Mouse (Mus musculus) hindbrain, embryonic 13.5 days (tissue): ENCODE data around the gene AC124502.3. TPM values are rescaled to one million over a fixed set of nuclear protein-coding genes. Genes with fewer than 3 reads are reported as not detected.
A peak's percentile ranks its signal among the peaks of the same experiment; 100 is the strongest.
"Not testable (repeated sequence)": the region's sequence is repeated elsewhere in the genome, so short reads cannot be mapped to it uniquely, and the experiment has no call there.

ENCODE experiments used
- ATAC-seq: fragments of 200-750 bp; cut with Nextera tagmentation; 2 replicates; pipeline ENCODE4 v1.8.0; 2017; ENCODE audit warnings: moderate TSS enrichment; ENCODE audit not compliant: low FRiP score
- H3K27ac ChIP-seq: fragments of 300-500 bp; sonication (generic); 2 replicates; pipeline ENCODE4 v1.5.1; 2015; ENCODE audit warnings: inconsistent platforms, mild to moderate bottlenecking, moderate library complexity
- H3K27me3 ChIP-seq: fragments of 300-500 bp; sonication (generic); 2 replicates; pipeline ENCODE4 v1.6.1; 2015; ENCODE audit warnings: mild to moderate bottlenecking, inconsistent platforms
- H3K36me3 ChIP-seq: fragments of 300-500 bp; sonication (generic); 2 replicates; pipeline ENCODE4 v1.6.1; 2015; ENCODE audit warnings: mild to moderate bottlenecking, inconsistent platforms
- H3K4me1 ChIP-seq: fragments of 300-500 bp; sonication (generic); replicated peaks from 2 replicates; pipeline ENCODE4 v1.6.1; 2015; ENCODE audit warnings: inconsistent platforms
- H3K4me2 ChIP-seq: fragments of 300-500 bp; sonication (generic); 2 replicates; pipeline ENCODE4 v1.6.1; 2015; ENCODE audit warnings: inconsistent platforms, mild to moderate bottlenecking, moderate library complexity
- H3K4me3 ChIP-seq: fragments of 300-500 bp; sonication (generic); 2 replicates; pipeline ENCODE4 v1.5.1; 2015; ENCODE audit warnings: mild to moderate bottlenecking, inconsistent platforms
- H3K9ac ChIP-seq: fragments of 300-500 bp; sonication (generic); 2 replicates; pipeline ENCODE4 v1.6.1; 2015; ENCODE audit warnings: mild to moderate bottlenecking, inconsistent platforms
- H3K9me3 ChIP-seq: fragments of 300-500 bp; sonication (generic); 2 replicates; pipeline ENCODE4 v1.6.1; 2016; ENCODE audit warnings: inconsistent platforms
- WGBS: fragments of 180-500 bp; shearing (Covaris S2); methylation state at CpG from one replicate; pipeline ENCODE4 v1.1.7; 2015; 5-methylcytosine and 5-hydroxymethylcytosine counted together
- polyA plus RNA-seq: library from polyadenylated mRNA; unstranded; fragments of >200 nt; fragmentation: Nextera tagmentation; extraction: Ambion mirVana; gene quantifications from 2 replicates; pipeline ENCODE4 v1.2.1, GENCODE M21; 2015

AC124502.3 gene
- polyA plus RNA-seq, 1 experiment from 2014 or later: 3.9 TPM

GRCm38 (mm10) chr19:5082005-5082404 lies 43.3 kb downstream of the AC124502.3 start:
- H3K36me3 ChIP-seq: no peaks in the 10 kb centered on the region; the same call in 1 of the 2 replicates
- no peak overlapping the region for H3K27ac ChIP-seq
- no peak overlapping the region for H3K4me3 ChIP-seq
- H3K27me3 ChIP-seq: peaks cover 75% of the 10 kb centered on the region
- ATAC-seq: no peak
- no peaks in the 10 kb centered on the region for H3K9me3 ChIP-seq
- no peak overlapping the region for H3K4me2 ChIP-seq
- H3K4me1 ChIP-seq: peaks cover 11% of the 10 kb centered on the region
- H3K9ac ChIP-seq: no peak overlapping the region
- WGBS: 66% methylated on average over 18 of the region's 18 CpGs

GRCm38 (mm10) chr19:5082596-5082995 lies 43.9 kb downstream of the AC124502.3 start:
- Histone ChIP-seq H3K27me3 (peaks cover 75% of the 10 kb centered on the region), H3K4me2 (no peak overlapping the region), H3K4me1 (peaks cover 17% of the 10 kb centered on the region), H3K27ac (no peak overlapping the region), H3K4me3 (no peak overlapping the region), H3K9me3 (no peaks in the 10 kb centered on the region), H3K36me3 (no peaks in the 10 kb centered on the region; the same call in 1 of the 2 replicates), H3K9ac (no peak overlapping the region)
- no peak for ATAC-seq
- WGBS: 70% methylated on average over 24 of the region's 24 CpGs

DNA sequence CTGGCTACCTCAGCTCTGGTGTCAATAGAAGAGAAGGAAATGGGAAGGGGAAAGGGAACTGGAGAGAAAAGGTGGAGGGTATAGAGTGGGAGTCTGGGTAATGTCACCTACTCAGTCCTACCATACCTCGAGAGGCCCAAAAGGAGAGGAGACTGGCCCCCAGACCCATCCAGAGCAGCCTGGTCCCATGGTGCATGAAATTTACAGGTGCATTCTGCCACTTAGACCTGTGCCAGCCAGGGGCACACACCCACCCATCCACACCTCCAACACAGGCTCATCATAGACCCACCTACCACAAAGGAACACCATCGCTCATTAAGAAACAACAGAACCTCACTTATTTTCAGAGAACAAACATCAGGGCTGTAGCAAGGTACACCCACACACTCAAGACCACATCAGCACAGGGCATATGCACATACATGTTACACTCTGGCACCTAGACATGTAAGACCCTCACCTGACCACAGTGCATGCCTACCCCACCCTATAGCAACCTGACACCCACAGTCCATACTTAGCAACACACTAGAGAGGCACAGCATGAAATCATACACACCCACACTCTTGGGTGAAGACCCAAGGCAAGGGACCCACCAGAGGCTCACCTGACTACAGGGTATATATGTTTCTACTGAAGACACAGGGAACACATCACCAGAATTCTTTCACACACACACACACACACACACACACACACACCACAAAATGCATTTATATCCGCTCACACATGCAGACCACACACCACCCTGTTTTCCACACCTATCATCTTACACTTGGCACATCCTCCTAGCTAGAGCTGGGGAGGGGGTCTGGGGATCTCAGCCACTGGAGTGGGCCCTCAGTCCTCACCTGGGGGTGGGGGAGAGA lies 45.5 kb downstream of the AC124502.3 start:
- no peaks in the 10 kb centered on the region for H3K9me3 ChIP-seq
- peak overlapping the region; percentile 75 for H3K9ac ChIP-seq
- ATAC-seq: no peak
- H3K36me3 ChIP-seq: no peaks in the 10 kb centered on the region; the same call in 1 of the 2 replicates
- peaks cover 26% of the 10 kb centered on the region for H3K4me1 ChIP-seq
- 69% methylated on average over 3 of the region's 3 CpGs for WGBS
- H3K27ac ChIP-seq: no peak overlapping the region
- peaks cover 71% of the 10 kb centered on the region for H3K27me3 ChIP-seq
- H3K4me2 ChIP-seq: peak overlapping the region; percentile 79
- peak overlapping the region; percentile 55 for H3K4me3 ChIP-seq

DNA sequence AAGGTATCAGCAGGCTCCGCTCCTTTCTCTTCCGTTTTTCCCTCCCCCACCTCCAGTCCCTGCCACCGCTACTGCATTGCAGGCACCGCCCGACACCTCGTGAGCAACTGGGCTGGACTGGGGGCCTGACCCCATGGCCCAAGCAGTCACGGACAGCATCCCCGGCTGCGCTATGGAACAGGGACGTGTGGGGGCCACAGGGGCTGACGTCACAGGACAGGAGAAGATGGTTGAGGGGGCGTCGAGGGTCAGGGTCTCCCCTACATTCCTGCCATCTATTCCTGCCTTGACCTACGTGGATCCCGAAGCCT lies 46.1 kb downstream of the AC124502.3 start:
- WGBS: 3% methylated on average over 15 of the region's 15 CpGs
- peak overlapping the region; percentile 79 for H3K4me2 ChIP-seq
- no peak for ATAC-seq
- peaks cover 4% of the 10 kb centered on the region; the same call in 1 of the 2 replicates for H3K36me3 ChIP-seq
- H3K4me3 ChIP-seq: peak overlapping the region; percentile 55
- H3K9me3 ChIP-seq: no peaks in the 10 kb centered on the region
- H3K9ac ChIP-seq: peak overlapping the region; percentile 75
- no peak overlapping the region for H3K27ac ChIP-seq
- H3K27me3 ChIP-seq: peaks cover 67% of the 10 kb centered on the region
- peaks cover 32% of the 10 kb centered on the region for H3K4me1 ChIP-seq

DNA sequence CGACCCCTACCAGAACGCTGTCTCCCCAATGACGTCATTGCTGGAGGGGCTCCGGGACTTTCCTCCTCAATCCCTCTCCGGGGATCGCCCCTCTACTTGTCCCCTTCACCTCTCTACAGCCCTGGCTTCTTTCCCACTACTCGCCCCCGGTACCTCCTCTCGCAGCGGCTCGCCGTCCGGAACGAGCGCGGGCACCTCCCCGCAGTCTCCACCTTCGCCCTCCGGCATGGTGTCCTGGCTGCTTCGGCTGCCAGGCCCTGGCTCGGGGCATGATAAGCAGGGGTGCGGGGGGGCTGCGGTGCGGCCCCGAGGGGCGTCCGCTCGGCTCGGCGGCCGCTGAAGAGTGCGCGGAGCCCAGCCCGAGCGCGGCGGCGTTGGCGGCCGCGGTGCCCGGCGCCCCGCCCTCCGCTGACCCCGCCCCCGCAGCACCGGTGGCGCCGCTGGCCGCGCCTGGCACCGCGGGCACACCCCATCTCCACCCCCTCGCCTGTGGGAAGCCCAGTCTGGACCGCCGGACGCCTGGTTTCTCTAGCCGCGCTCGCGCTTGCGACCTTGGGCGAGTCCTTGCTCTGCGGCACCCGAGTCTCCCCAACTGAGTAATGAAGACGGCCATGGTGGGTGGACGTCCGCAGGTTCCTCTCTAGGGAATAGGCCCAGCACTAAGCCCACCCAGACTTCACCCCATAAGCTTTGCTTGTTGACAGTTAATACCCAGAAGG lies 46.6 kb downstream of the AC124502.3 start, which contains the start of gene Tmem151a:
Tmem151a (minus strand) TSS at position 387 of the 719 bp plus-strand sequence.
- Histone ChIP-seq H3K4me2 (peak within 1 kb of the TSS; percentile 79), H3K9me3 (no peaks in the 10 kb centered on the region), H3K9ac (peak within 1 kb of the TSS; percentile 75), H3K36me3 (peaks cover 7% of the 10 kb centered on the region), H3K27ac (no peak within 1 kb of the TSS), H3K27me3 (peaks cover 62% of the 10 kb centered on the region), H3K4me3 (peak within 1 kb of the TSS; percentile 55), H3K4me1 (peaks cover 33% of the 10 kb centered on the region)
- ATAC-seq: no peak
- under 1% methylated on average over 57 of the region's 69 CpGs for WGBS

DNA sequence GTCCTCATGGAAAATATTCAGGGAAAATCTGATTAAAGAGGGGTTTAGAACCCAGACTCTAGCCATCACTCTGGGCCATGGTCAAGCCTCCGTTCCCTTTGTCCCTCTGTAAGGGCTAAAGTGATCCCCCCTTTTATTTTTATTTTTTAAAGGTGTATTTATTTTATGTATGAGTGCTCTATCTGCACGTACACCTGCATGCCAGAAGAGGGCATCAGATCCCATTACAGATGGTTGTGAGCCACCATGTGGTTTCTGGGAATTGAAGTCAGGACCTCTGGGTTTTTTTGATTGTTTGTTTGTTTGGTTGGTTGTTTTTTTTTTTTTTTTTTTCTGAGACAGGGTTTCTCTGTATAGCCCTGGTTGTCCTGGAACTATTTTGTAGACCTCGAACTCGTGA lies 47.8 kb downstream of the AC124502.3 start:
- not testable (repeated sequence) for H3K9ac ChIP-seq, H3K27ac ChIP-seq, H3K4me2 ChIP-seq, H3K4me3 ChIP-seq, ATAC-seq, H3K9me3 ChIP-seq
- WGBS: 51% methylated on average over 4 of the region's 4 CpGs
- H3K4me1 ChIP-seq: peaks cover 33% of the 10 kb centered on the region
- H3K36me3 ChIP-seq: peaks cover 18% of the 10 kb centered on the region
- peaks cover 50% of the 10 kb centered on the region for H3K27me3 ChIP-seq

DNA sequence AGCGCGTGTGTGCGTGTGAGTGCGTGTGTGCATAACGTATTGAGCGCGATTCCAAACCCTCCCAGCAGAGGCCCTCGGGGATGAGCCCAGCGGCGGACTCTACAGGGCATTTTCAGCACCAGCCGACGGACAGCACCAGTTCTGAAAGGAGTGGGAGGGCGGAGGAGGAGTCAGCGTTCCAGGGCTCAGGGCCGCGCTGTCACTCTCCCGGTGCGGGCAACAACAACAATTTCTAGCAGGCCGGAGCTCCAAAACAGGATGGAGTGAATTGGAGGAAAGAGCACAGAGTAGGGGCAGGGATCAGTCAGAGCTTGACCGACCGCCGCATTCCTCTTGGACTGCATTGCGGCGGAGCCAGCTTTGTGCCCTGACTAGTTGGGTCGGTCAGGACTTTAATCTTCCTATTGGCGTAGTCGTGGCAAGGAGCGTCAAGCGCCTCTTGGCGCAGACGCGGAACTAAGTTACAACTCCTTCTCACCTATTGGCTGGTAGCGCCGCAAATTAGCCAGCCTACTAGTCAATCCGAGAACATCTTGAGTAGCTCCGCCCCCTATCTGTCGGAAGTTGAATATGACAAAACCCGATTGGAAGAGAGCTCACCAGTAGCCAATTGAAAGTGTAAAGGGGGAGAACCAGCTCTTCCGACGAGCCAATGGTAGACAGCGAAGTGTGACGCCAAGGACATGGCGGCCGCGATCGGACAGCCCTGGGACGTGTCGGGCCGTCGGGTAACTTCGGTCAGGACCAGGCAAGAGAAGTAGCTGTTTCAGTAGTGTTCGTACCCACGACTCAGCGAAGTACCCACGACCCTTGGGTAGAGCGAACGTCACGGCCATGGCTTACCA lies 49.4 kb downstream of the AC124502.3 start, which contains the start of gene Yif1a:
Yif1a (plus strand) TSS at position 655 of the 845 bp plus-strand sequence.
- H3K27ac ChIP-seq: peak within 1 kb of the TSS; percentile 93
- H3K4me3 ChIP-seq: peak within 1 kb of the TSS; percentile 77
- peaks cover 34% of the 10 kb centered on the region for H3K27me3 ChIP-seq
- no peaks in the 10 kb centered on the region for H3K9me3 ChIP-seq
- ATAC-seq: peak; percentile 94
- peaks cover 44% of the 10 kb centered on the region for H3K4me1 ChIP-seq
- under 1% methylated on average over 58 of the region's 58 CpGs for WGBS
- peaks cover 34% of the 10 kb centered on the region for H3K36me3 ChIP-seq
- H3K4me2 ChIP-seq: peak within 1 kb of the TSS; percentile 87
- peak within 1 kb of the TSS; percentile 86 for H3K9ac ChIP-seq

GRCm38 (mm10) chr19:5089324-5089723 lies 50.6 kb downstream of the AC124502.3 start:
- H3K4me2 ChIP-seq: peak overlapping the region; percentile 87
- peaks cover 42% of the 10 kb centered on the region for H3K36me3 ChIP-seq
- no peak overlapping the region for H3K27ac ChIP-seq
- H3K9me3 ChIP-seq: no peaks in the 10 kb centered on the region
- peaks cover 56% of the 10 kb centered on the region for H3K4me1 ChIP-seq
- peak overlapping the region; percentile 77 for H3K4me3 ChIP-seq
- ATAC-seq: no peak
- WGBS: 91% methylated on average over 4 of the region's 4 CpGs
- peaks cover 22% of the 10 kb centered on the region for H3K27me3 ChIP-seq
- H3K9ac ChIP-seq: peak overlapping the region; percentile 86

GRCm38 (mm10) chr19:5092083-5092482 lies 53.4 kb downstream of the AC124502.3 start:
- Histone ChIP-seq H3K9ac (no peak overlapping the region), H3K4me2 (no peak overlapping the region), H3K4me3 (no peak overlapping the region), H3K27me3 (no peaks in the 10 kb centered on the region), H3K4me1 (peaks cover 72% of the 10 kb centered on the region), H3K27ac (peak overlapping the region; percentile 52), H3K36me3 (peaks cover 42% of the 10 kb centered on the region), H3K9me3 (no peaks in the 10 kb centered on the region)
- 90% methylated on average over 10 of the region's 10 CpGs for WGBS
- no peak for ATAC-seq

- ATAC-seq: no peak
- Histone ChIP-seq H3K4me3 (peak overlapping the region; percentile 93), H3K9ac (peak overlapping the region; percentile 62), H3K4me2 (peak overlapping the region; percentile 87), H3K27me3 (no peaks in the 10 kb centered on the region), H3K4me1 (peaks cover 71% of the 10 kb centered on the region), H3K27ac (peak overlapping the region; percentile 97), H3K36me3 (peaks cover 42% of the 10 kb centered on the region), H3K9me3 (no peaks in the 10 kb centered on the region)
- WGBS: 73% methylated on average over 12 of the region's 12 CpGs
Measured at GRCm38 (mm10) chr19:5093481-5094242, 55.0 kb downstream of the AC124502.3 start.

GRCm38 (mm10) chr19:5094243-5094632 lies 55.5 kb downstream of the AC124502.3 start:
- H3K36me3 ChIP-seq: peaks cover 43% of the 10 kb centered on the region
- H3K4me1 ChIP-seq: peaks cover 71% of the 10 kb centered on the region
- H3K27ac ChIP-seq: peak overlapping the region; percentile 97
- WGBS: 0% methylated on average over 21 of the region's 21 CpGs
- H3K4me2 ChIP-seq: peak overlapping the region; percentile 87
- H3K4me3 ChIP-seq: peak overlapping the region; percentile 93
- no peaks in the 10 kb centered on the region for H3K9me3 ChIP-seq
- H3K9ac ChIP-seq: peak overlapping the region; percentile 100
- ATAC-seq: peak; percentile 60
- H3K27me3 ChIP-seq: no peaks in the 10 kb centered on the region
